In the genomic region with DNA sequence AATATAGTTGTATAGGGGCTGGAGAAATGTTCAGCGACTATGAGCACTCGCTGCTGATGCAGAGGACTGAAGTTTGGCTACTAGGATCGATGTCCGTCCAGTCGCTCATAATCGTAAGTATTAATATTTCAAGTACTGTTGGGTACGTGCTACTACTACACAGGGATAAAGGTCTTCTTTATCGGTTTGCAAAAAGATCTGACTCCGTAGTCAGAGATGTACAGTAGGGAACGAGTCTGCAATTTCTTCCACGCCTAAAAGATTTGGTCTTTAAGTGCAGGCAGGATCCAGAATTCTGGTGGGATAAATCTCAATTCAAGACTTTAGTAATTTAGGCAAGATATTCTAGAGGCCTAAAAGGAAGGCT, we compare ENCODE assay signal across 8 mouse cellular contexts. TPM values are rescaled to one million over a fixed set of nuclear protein-coding genes. Genes with fewer than 3 reads are reported as not detected.
A peak's percentile ranks its signal among the peaks of the same experiment; 100 is the strongest.
DNase-seq lines count a peak whose midpoint lies in the region; ATAC-seq and TF ChIP-seq lines count a peak whose summit lies in the region.

No protein-coding gene starts in this region.

- H3K9me3 ChIP-seq in heart, postnatal 0 days (replicated peaks; ENCODE audit: control insufficient read depth, low read length), result no peaks in the 10 kb centered on the region
- no peaks in the 10 kb centered on the region for H3K9me3 ChIP-seq in hindbrain, embryonic 13.5 days
- H3K9me3 ChIP-seq in midbrain, embryonic 13.5 days, result no peaks in the 10 kb centered on the region

- peaks cover 28% of the 10 kb centered on the region for H3K4me1 ChIP-seq in heart, postnatal 0 days (ENCODE audit: control insufficient read depth, insufficient read depth)
- no peaks in the 10 kb centered on the region; the same call in 1 of the 2 replicates for H3K4me1 ChIP-seq in bone marrow, adult 2 months (ENCODE audit: control insufficient read depth, insufficient read depth, low read length)
- peaks cover 33% of the 10 kb centered on the region for H3K4me1 ChIP-seq in hindbrain, embryonic 13.5 days (replicated peaks)
- H3K4me1 ChIP-seq in midbrain, embryonic 13.5 days (replicated peaks), result peaks cover 33% of the 10 kb centered on the region

- H3K36me3 ChIP-seq in heart, postnatal 0 days (replicated peaks; ENCODE audit: control insufficient read depth, insufficient read depth, low read length), result no peaks in the 10 kb centered on the region
- no peaks in the 10 kb centered on the region for H3K36me3 ChIP-seq in hindbrain, embryonic 13.5 days
- H3K36me3 ChIP-seq in midbrain, embryonic 13.5 days, result no peaks in the 10 kb centered on the region

- H3K4me2 ChIP-seq in heart, postnatal 0 days (ENCODE audit: low read depth, low read length), result peak overlapping the region; percentile 83
- H3K4me2 ChIP-seq in hindbrain, embryonic 13.5 days, result peak overlapping the region; percentile 80
- peak overlapping the region; percentile 93 for H3K4me2 ChIP-seq in midbrain, embryonic 13.5 days (replicated peaks)

- no peak for ATAC-seq in heart, postnatal 0 days (ENCODE audit: insufficient read depth, low read depth)
- 0 out of 2 replicates have a peak, but pooled peaks have one; percentile 16 for ATAC-seq in hindbrain, embryonic 13.5 days (ENCODE audit: low FRiP score)
- ATAC-seq in midbrain, embryonic 13.5 days, result peak; percentile 38

- 42% methylated on average over 11 of the region's 11 CpGs for WGBS in heart, postnatal 0 days
- 44% methylated on average over 11 of the region's 11 CpGs for WGBS in bone marrow, adult 2 months
- WGBS in hindbrain, embryonic 13.5 days, result 54% methylated on average over 11 of the region's 11 CpGs
- 55% methylated on average over 11 of the region's 11 CpGs for WGBS in midbrain, embryonic 13.5 days

- H3K4me3 ChIP-seq in heart, postnatal 0 days (ENCODE audit: low read depth, low read length), result peak overlapping the region; percentile 80
- H3K4me3 ChIP-seq in bone marrow, adult 2 months (replicated peaks; ENCODE audit: control insufficient read depth, low read depth, low read length), result peak overlapping the region; percentile 89
- H3K4me3 ChIP-seq in hindbrain, embryonic 13.5 days, result peak overlapping the region; percentile 76
- H3K4me3 ChIP-seq in midbrain, embryonic 13.5 days (replicated peaks), result peak overlapping the region; percentile 88

- no peak for DNase-seq in heart, postnatal 0 days (ENCODE audit: low spot score)
- no peak for DNase-seq in heart, postnatal 4 days
- no peak for DNase-seq in adrenal gland, adult 2 months
- DNase-seq in layer of hippocampus, postnatal 10 days (ENCODE audit: low spot score in 2 of 2), result no peak
- DNase-seq in urinary bladder, postnatal 14 days (ENCODE audit: low spot score), result no peak

- TF ChIP-seq CTCF in heart, postnatal 0 days (IDR thresholded peaks at IDR 0.05; ENCODE audit: low read depth), result no peak
- no peak for TF ChIP-seq CTCF in bone marrow, adult 2 months (IDR thresholded peaks at IDR 0.05; ENCODE audit: control insufficient read depth, insufficient read depth, low read length)

- peak overlapping the region; percentile 87 for H3K27ac ChIP-seq in heart, postnatal 0 days (ENCODE audit: low read depth)
- H3K27ac ChIP-seq in bone marrow, adult 2 months (ENCODE audit: control insufficient read depth, insufficient read depth, low read depth, low read length, poor library complexity), result no peak overlapping the region
- H3K27ac ChIP-seq in hindbrain, embryonic 13.5 days, result peak overlapping the region; percentile 89
- H3K27ac ChIP-seq in midbrain, embryonic 13.5 days, result peak overlapping the region; percentile 90

- no peak; the same call in 1 of the 2 replicates for TF ChIP-seq EP300 in heart, postnatal 0 days (IDR thresholded peaks at IDR 0.05; ENCODE audit: low read depth)

- H3K9ac ChIP-seq in heart, postnatal 0 days (replicated peaks; ENCODE audit: low read depth, low read length), result peak overlapping the region; percentile 70
- peak overlapping the region; percentile 90 for H3K9ac ChIP-seq in hindbrain, embryonic 13.5 days
- H3K9ac ChIP-seq in midbrain, embryonic 13.5 days (replicated peaks), result peak overlapping the region; percentile 91

- H3K27me3 ChIP-seq in heart, postnatal 0 days (ENCODE audit: control insufficient read depth, insufficient read depth, low read length), result no peaks in the 10 kb centered on the region
- no peaks in the 10 kb centered on the region for H3K27me3 ChIP-seq in hindbrain, embryonic 13.5 days
- H3K27me3 ChIP-seq in midbrain, embryonic 13.5 days, result no peaks in the 10 kb centered on the region

- no peak for TF ChIP-seq POLR2A in bone marrow, adult 2 months (IDR thresholded peaks at IDR 0.05; ENCODE audit: borderline replicate concordance, control insufficient read depth, low read depth, low read length)

RNA-seq across cellular contexts. Expression of gene Fam222b, which starts 0.3 kb away (rescaled TPM):
- total RNA-seq in heart, postnatal 0 days (2014; rRNA removed; ENCODE audit: low replicate concordance), result 10.8 and 24.6 TPM in 2 replicates
- 11.1 TPM in 2 replicates for polyA plus RNA-seq in heart, postnatal 0 days (2015; fragmentation: Nextera tagmentation; extraction: Ambion mirVana)
- 10 to 100 TPM; 17.1 to 17.5 TPM for total RNA-seq in heart, postnatal 4 days (2021)
- polyA plus RNA-seq in bone marrow, adult 2 months (2011; ENCODE audit: insufficient read depth, insufficient read length, low replicate concordance, missing spikeins), result 5.3 and 12.3 TPM in 2 replicates
- 28.2 and 31.4 TPM in 2 replicates for polyA plus RNA-seq in hindbrain, embryonic 13.5 days (2015; fragmentation: Nextera tagmentation; extraction: Ambion mirVana)
- 29.3 and 30.7 TPM in 2 replicates for polyA plus RNA-seq in midbrain, embryonic 13.5 days (2015; fragmentation: Nextera tagmentation; extraction: Ambion mirVana)
- total RNA-seq in adrenal gland, adult 2 months (2021), result 10 to 100 TPM; 19.7 to 24.2 TPM
- polyA plus RNA-seq in adrenal gland, adult 2 months (2012; rRNA removed), result 38.4 and 41.7 TPM in 2 replicates
- total RNA-seq in layer of hippocampus, postnatal 10 days (2021), result 10 to 100 TPM; 24.3 to 27.0 TPM

RNA-seq across cellular contexts. Expression of gene Eral1, which starts 13.9 kb away (rescaled TPM):
- 33.5 and 40.8 TPM in 2 replicates for total RNA-seq in heart, postnatal 0 days (2014; rRNA removed; ENCODE audit: low replicate concordance)
- 19.7 TPM in 2 replicates for polyA plus RNA-seq in heart, postnatal 0 days (2015; fragmentation: Nextera tagmentation; extraction: Ambion mirVana)
- total RNA-seq in heart, postnatal 4 days (2021), result 10 to 100 TPM; 23.7 to 24.0 TPM
- polyA plus RNA-seq in bone marrow, adult 2 months (2011; ENCODE audit: insufficient read depth, insufficient read length, low replicate concordance, missing spikeins), result 9.8 and 16.3 TPM in 2 replicates
- polyA plus RNA-seq in hindbrain, embryonic 13.5 days (2015; fragmentation: Nextera tagmentation; extraction: Ambion mirVana), result 31.5 and 32.0 TPM in 2 replicates
- 32.7 and 33.8 TPM in 2 replicates for polyA plus RNA-seq in midbrain, embryonic 13.5 days (2015; fragmentation: Nextera tagmentation; extraction: Ambion mirVana)
- 10 to 100 TPM; 30.1 to 35.0 TPM for total RNA-seq in adrenal gland, adult 2 months (2021)
- polyA plus RNA-seq in adrenal gland, adult 2 months (2012; rRNA removed), result 42.0 and 49.7 TPM in 2 replicates
- 10 to 100 TPM; 19.0 to 20.1 TPM for total RNA-seq in layer of hippocampus, postnatal 10 days (2021)

RNA-seq across cellular contexts. Expression of gene Flot2, which starts 56.4 kb away (rescaled TPM):
- total RNA-seq in heart, postnatal 0 days (2014; rRNA removed; ENCODE audit: low replicate concordance), result 77.9 and 111 TPM in 2 replicates
- polyA plus RNA-seq in heart, postnatal 0 days (2015; fragmentation: Nextera tagmentation; extraction: Ambion mirVana), result 91.3 and 95.0 TPM in 2 replicates
- 10 to 100 TPM; 89.1 to 98.5 TPM for total RNA-seq in heart, postnatal 4 days (2021)
- 21.1 and 44.1 TPM in 2 replicates for polyA plus RNA-seq in bone marrow, adult 2 months (2011; ENCODE audit: insufficient read depth, insufficient read length, low replicate concordance, missing spikeins)
- polyA plus RNA-seq in hindbrain, embryonic 13.5 days (2015; fragmentation: Nextera tagmentation; extraction: Ambion mirVana), result 80.5 and 86.4 TPM in 2 replicates
- 66.9 and 68.4 TPM in 2 replicates for polyA plus RNA-seq in midbrain, embryonic 13.5 days (2015; fragmentation: Nextera tagmentation; extraction: Ambion mirVana)
- 10 to 100 TPM; 85.6 to 88.9 TPM for total RNA-seq in adrenal gland, adult 2 months (2021)
- 144 and 179 TPM in 2 replicates for polyA plus RNA-seq in adrenal gland, adult 2 months (2012; rRNA removed)
- total RNA-seq in layer of hippocampus, postnatal 10 days (2021), result 100 to 1,000 TPM; 143 to 145 TPM
